Mouse (Mus musculus) naive thymus-derived CD4-positive, alpha-beta T cell, adult 2 months (primary cell): Measurements from ENCODE around the gene Syt1.

Source experiments
- DNase-seq: peaks from one replicate; pipeline ENCODE4 v3.0.0-alpha.2; 2011; ENCODE audit warnings: low read depth

Gene Syt1

GRCm38 (mm10) chr10:108763722-108764121 is 247.1 kb downstream of the Syt1 start:
- no peak for DNase-seq

GRCm38 (mm10) chr10:108753304-108753703 is 257.5 kb downstream of the Syt1 start:
- no peak for DNase-seq

GRCm38 (mm10) chr10:108743759-108744158 is 267.0 kb downstream of the Syt1 start:
- DNase-seq = no peak

GRCm38 (mm10) chr10:108733982-108734381 is 276.8 kb downstream of the Syt1 start:
- DNase-seq = no peak

- DNase-seq = no peak
These were observed 281.8 kb downstream of the Syt1 start for GRCm38 (mm10) chr10:108728961-108729360.

GRCm38 (mm10) chr10:108726391-108726790 is 284.4 kb downstream of the Syt1 start:
- DNase-seq = no peak

- no peak for DNase-seq
These were observed 285.9 kb downstream of the Syt1 start for GRCm38 (mm10) chr10:108724878-108725277.

GRCm38 (mm10) chr10:108710514-108710913 is 300.3 kb downstream of the Syt1 start:
- no peak for DNase-seq

GRCm38 (mm10) chr10:108705658-108706057 is 305.1 kb downstream of the Syt1 start:
- DNase-seq = no peak

GRCm38 (mm10) chr10:108701361-108702128 is 309.2 kb downstream of the Syt1 start:
- DNase-seq = no peak

- no peak for DNase-seq
These were observed 310.8 kb downstream of the Syt1 start, which contains the start of gene Gm5136 for GRCm38 (mm10) chr10:108699946-108700345. Gene Gm5136 (minus strand): TSS chr10:108700160.

GRCm38 (mm10) chr10:108697062-108697461 is 313.7 kb downstream of the Syt1 start:
- no peak for DNase-seq

- no peak for DNase-seq
These were observed 319.8 kb downstream of the Syt1 start for GRCm38 (mm10) chr10:108690954-108691353.

- no peak for DNase-seq
These were observed 324.1 kb downstream of the Syt1 start for GRCm38 (mm10) chr10:108686696-108687095.

- DNase-seq = no peak
These were observed 330.9 kb downstream of the Syt1 start for GRCm38 (mm10) chr10:108679675-108680390.

- no peak for DNase-seq
These were observed 333.7 kb downstream of the Syt1 start for GRCm38 (mm10) chr10:108677053-108677452.

GRCm38 (mm10) chr10:108668944-108669343 is 341.8 kb downstream of the Syt1 start:
- DNase-seq = no peak

GRCm38 (mm10) chr10:108660295-108660694 is 350.5 kb downstream of the Syt1 start:
- no peak for DNase-seq

- DNase-seq = no peak
These were observed 352.5 kb downstream of the Syt1 start for GRCm38 (mm10) chr10:108658300-108658699.

GRCm38 (mm10) chr10:108657669-108658068 is 353.1 kb downstream of the Syt1 start:
- no peak for DNase-seq

GRCm38 (mm10) chr10:108656898-108657297 is 353.9 kb downstream of the Syt1 start:
- DNase-seq = no peak

- DNase-seq = no peak
These were observed 355.7 kb downstream of the Syt1 start for GRCm38 (mm10) chr10:108655074-108655473.

- no peak for DNase-seq
These were observed 358.0 kb downstream of the Syt1 start for GRCm38 (mm10) chr10:108652831-108653230.
